Mouse (Mus musculus) spleen, adult 2 months (tissue): ENCODE measurements around the gene Nlrp4f. TPM values are rescaled to one million over a fixed set of nuclear protein-coding genes. Genes with fewer than 3 reads are reported as not detected.

ENCODE experiments used
- DNase-seq, 2 experiments: peaks; one replicate each; pipeline versions ENCODE4 v3.0.0 to v3.0.0-alpha.2; 2012 to 2021; ENCODE audit warnings: low spot score in 2 of 2, low read depth in 1 of 2
- H3K27ac ChIP-seq: fragments of 200-500 bp; 2 replicates; pipeline ENCODE4 v1.5.1; 2012; ENCODE audit warnings: low read length, inconsistent platforms; ENCODE audit not compliant: insufficient read depth
- H3K27me3 ChIP-seq: fragments of 200-500 bp; 2 replicates; pipeline ENCODE4 v1.6.1; 2012; ENCODE audit warnings: mild to moderate bottlenecking, moderate library complexity, low read length, inconsistent platforms; ENCODE audit not compliant: control insufficient read depth, insufficient read depth
- H3K36me3 ChIP-seq: fragments of 200-500 bp; 2 replicates; pipeline ENCODE4 v1.6.1; 2012; ENCODE audit warnings: mild to moderate bottlenecking, low read length, inconsistent platforms; ENCODE audit not compliant: control insufficient read depth, insufficient read depth
- H3K4me1 ChIP-seq: fragments of 200-500 bp; 2 replicates; pipeline ENCODE4 v1.6.1; 2011; ENCODE audit warnings: inconsistent platforms; ENCODE audit not compliant: control insufficient read depth, insufficient read depth, insufficient read length
- H3K4me3 ChIP-seq: fragments of 200-500 bp; 2 replicates; pipeline ENCODE4 v1.5.1; 2011; ENCODE audit warnings: mild to moderate bottlenecking, inconsistent platforms; ENCODE audit not compliant: insufficient read depth, insufficient read length; ENCODE audit errors: extremely low read depth
- CTCF ChIP-seq: fragments of 200-500 bp; IDR thresholded peaks from 2 replicates; pipeline ENCODE4 v1.5.1; 2011; ENCODE audit warnings: mild to moderate bottlenecking, inconsistent platforms; ENCODE audit not compliant: insufficient read depth, insufficient read length, insufficient replicate concordance; ENCODE audit errors: extremely low read depth
- POLR2A ChIP-seq: fragments of 200-500 bp; IDR thresholded peaks from 2 replicates; pipeline ENCODE4 v1.6.1; 2011; ENCODE audit warnings: low read depth, low read length, inconsistent platforms
- WGBS: fragments of 180-500 bp; shearing (Covaris S2); methylation state at CpG from one replicate; pipeline ENCODE4 v1.1.7; 2018; 5-methylcytosine and 5-hydroxymethylcytosine counted together
- polyA plus RNA-seq: library from polyadenylated mRNA; depleted of rRNA; stranded (reverse); fragments of >200 nt; gene quantifications from 2 replicates; pipeline ENCODE4 v1.2.3, GENCODE M21; 2012

Nlrp4f gene
- polyA plus RNA-seq, 1 experiment: not detected

GRCm38 (mm10) chr13:65237211-65237610 lies 31.4 kb upstream of the Nlrp4f start:
- Histone ChIP-seq H3K27me3 (no peaks in the 10 kb centered on the region), H3K4me1 (peaks cover 5% of the 10 kb centered on the region), H3K36me3 (no peaks in the 10 kb centered on the region), H3K4me3 (no peak overlapping the region), H3K27ac (no peak overlapping the region)
- TF ChIP-seq POLR2A (no peak), CTCF (no peak)
- DNase-seq: peak in 1 of 2 experiments; percentile 4
- WGBS: 85% methylated on average over 9 of the region's 9 CpGs

DNA sequence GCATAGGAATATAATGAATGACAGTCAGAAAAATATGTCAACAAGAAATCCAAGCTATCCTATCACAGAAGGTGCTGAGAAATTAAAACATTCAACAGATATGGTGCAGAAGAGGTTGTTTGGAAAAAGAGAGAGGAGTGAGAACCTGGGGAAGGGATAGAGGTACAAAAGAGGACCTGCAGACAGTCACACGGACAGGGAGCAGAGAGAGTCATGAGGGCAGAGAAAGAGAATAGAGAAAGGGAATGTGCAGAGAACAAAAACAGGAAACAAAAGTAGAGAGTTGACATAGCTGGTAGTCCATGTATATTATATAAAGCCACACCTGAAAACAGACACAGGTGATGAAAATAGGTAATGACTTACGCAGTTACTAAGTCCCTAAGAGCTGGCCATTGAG lies 20.9 kb upstream of the Nlrp4f start:
- H3K27ac ChIP-seq: no peak overlapping the region
- WGBS: 79% methylated on average over 2 of the region's 2 CpGs
- no peak for DNase-seq
- H3K4me3 ChIP-seq: no peak overlapping the region
- H3K27me3 ChIP-seq: no peaks in the 10 kb centered on the region
- H3K4me1 ChIP-seq: no peaks in the 10 kb centered on the region
- no peak for TF ChIP-seq POLR2A
- no peak for TF ChIP-seq CTCF
- H3K36me3 ChIP-seq: no peaks in the 10 kb centered on the region

- WGBS: 47% methylated on average over 6 of the region's 6 CpGs
- TF ChIP-seq POLR2A: no peak
Observed at GRCm38 (mm10) chr13:65225945-65226344, 20.2 kb upstream of the Nlrp4f start.

GRCm38 (mm10) chr13:65200667-65201066 lies 5.1 kb downstream of the Nlrp4f start:
- H3K4me3 ChIP-seq: no peak overlapping the region
- H3K36me3 ChIP-seq: no peaks in the 10 kb centered on the region
- H3K27ac ChIP-seq: no peak overlapping the region
- no peak for DNase-seq
- no peaks in the 10 kb centered on the region for H3K27me3 ChIP-seq
- WGBS: 70% methylated on average over 1 of the region's 1 CpGs
- no peaks in the 10 kb centered on the region for H3K4me1 ChIP-seq
- TF ChIP-seq POLR2A (no peak), CTCF (no peak)

More at GRCm38 (mm10) chr13:65225945-65226344, 20.2 kb upstream of the Nlrp4f start:
- Histone ChIP-seq H3K27me3 (no peaks in the 10 kb centered on the region), H3K36me3 (no peaks in the 10 kb centered on the region), H3K4me3 (no peak overlapping the region), H3K27ac (no peak overlapping the region), H3K4me1 (no peaks in the 10 kb centered on the region)
- no peak for DNase-seq

- 59% methylated on average over 15 of the region's 15 CpGs for WGBS
- Histone ChIP-seq H3K27me3 (no peaks in the 10 kb centered on the region), H3K36me3 (no peaks in the 10 kb centered on the region), H3K27ac (no peak overlapping the region), H3K4me1 (no peaks in the 10 kb centered on the region), H3K4me3 (no peak overlapping the region)
- no peak for DNase-seq
- TF ChIP-seq POLR2A: no peak
- no peak for TF ChIP-seq CTCF
Observed at GRCm38 (mm10) chr13:65176472-65177091, 29.2 kb downstream of the Nlrp4f start.

DNA sequence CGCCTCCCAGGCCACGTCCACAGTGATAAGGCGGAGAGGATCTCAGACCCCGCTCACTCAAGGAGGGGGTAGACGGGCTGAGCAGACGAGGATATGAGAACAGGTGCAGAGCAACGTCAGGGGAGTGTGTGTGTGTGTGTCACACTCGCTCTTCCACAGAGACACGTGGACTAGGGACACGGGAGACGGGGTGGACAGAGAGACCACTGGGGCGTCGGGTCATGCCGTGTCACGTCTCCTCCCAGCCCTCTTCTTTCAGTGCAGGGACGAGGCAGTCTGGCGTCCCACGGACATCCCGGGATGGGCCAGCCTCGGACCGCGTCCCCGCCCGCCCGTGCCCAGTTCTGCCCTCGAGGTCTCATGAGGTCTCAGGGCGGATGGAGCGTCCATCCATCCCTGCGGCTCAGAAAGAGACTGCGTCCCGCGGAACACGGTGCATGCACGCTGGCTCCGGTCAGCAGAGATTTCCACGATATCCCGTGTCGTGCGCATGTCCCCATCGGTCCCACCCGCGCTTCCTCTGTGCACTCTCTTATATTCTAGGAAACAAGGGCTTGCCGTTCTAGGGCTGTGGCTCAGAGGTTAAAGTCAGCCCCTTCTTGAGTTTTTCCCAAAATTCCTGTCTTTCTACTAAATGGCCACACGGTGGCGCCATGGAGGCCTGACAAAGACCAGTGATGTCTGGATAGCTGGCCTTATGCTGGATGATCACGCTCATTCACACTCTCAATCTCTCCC lies 29.9 kb downstream of the Nlrp4f start:
- WGBS: 29% methylated on average over 46 of the region's 46 CpGs
- DNase-seq: peak; percentile 5 to 8
- TF ChIP-seq CTCF: peak; percentile 53; the same call in 1 of the 2 replicates
- TF ChIP-seq POLR2A: no peak
- Histone ChIP-seq H3K36me3 (no peaks in the 10 kb centered on the region), H3K4me1 (no peaks in the 10 kb centered on the region), H3K27ac (no peak overlapping the region), H3K27me3 (no peaks in the 10 kb centered on the region), H3K4me3 (no peak overlapping the region)

- Histone ChIP-seq H3K36me3 (no peaks in the 10 kb centered on the region), H3K4me1 (no peaks in the 10 kb centered on the region), H3K27ac (no peak overlapping the region), H3K27me3 (no peaks in the 10 kb centered on the region), H3K4me3 (no peak overlapping the region)
- no peak for DNase-seq
- 83% methylated on average over 3 of the region's 3 CpGs for WGBS
- TF ChIP-seq POLR2A (no peak), CTCF (no peak)
Observed at GRCm38 (mm10) chr13:65174102-65174501, 31.7 kb downstream of the Nlrp4f start.
